Mouse (Mus musculus): ENCODE data around the gene Grem1.

Gene Grem1

DNA sequence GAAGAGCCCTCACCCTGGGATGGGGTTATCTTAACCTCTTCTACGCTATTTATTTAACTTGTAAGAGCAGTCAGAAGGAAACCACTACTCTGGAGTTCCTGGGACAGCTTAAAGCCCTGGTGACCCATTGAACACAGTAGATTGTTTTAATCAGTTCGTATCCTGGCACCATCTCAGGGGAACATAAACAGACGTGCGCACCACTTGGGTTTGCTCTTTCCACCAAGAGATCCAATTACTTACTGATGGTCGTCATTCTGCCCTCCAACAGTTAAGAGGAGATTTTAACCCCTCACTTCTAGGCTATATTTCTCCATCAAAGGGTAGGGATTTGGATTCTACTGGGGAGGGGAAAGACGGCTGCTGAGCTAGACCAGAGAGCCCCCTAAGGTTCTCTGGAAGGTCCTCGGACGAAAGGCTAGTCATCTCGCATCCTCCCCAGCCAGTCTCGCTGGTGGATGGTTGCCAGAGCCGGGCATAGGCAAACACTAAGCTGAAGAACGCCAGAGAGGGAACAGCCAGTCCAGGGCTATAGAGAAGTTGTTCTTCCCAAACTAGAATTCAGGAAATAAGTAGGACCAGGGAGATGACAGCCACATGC, 1.4 kb downstream of the Grem1 start:
- peak; percentile 52 for DNase-seq

DNA sequence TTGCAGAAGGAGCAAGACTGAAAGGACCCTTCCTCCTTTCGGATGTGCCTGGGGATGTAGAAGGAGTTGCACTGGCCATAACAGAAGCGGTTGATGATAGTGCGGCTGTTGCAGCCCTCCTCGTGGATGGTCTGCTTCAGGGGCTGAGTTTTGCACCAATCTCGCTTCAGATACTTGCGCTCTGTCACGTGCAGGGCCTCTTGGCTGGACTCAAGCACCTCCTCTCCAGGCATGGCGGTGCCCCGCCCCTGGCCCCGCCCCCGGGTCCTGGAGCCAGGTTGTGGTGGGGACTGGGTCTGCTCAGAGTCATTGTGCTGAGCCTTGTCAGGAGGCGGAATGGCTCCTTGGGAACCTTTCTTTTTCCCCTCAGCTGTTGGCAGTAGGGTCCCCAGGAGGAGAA, 8.7 kb downstream of the Grem1 start:
- DNase-seq = peak; percentile 85

DNA sequence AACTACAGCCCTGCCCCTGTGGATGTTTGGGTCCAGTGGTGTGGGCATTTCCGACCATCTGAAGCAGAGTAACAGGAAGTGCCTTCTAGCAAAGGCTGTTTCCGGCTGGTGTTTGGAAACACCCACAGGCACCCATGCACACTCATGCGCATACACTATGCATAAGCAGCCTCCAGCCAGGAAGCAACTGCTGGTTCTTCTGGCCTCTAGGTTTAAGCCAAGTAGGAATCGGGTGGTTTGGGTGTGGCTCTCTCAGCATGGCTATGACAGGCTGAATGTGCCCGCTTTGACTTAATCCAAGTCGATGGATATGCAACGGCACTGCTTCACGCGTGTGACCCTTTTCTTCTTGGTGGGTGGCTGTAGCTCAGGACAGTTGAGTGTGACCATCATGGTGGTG, 9.1 kb downstream of the Grem1 start:
- DNase-seq = peak; percentile 81

DNA sequence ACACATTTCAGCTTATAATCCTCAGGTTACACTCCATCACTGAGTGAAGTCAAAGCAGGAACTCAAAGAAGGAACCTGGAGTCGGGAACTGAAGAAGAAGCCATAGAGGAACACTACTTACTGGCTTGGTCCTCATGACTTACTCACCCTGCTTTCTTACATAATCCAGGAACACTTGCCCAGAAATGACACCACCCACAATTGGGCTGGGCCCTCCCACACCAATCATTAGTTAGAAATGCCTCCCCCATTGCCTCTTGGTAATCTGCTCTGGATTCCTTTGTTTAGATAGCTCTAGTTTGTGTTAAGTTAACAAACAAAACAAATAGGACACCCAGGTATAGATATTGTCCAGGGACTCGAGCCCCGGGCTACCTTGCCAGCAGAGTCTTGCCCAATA, 29.9 kb downstream of the Grem1 start:
- DNase-seq = no peak

DNA sequence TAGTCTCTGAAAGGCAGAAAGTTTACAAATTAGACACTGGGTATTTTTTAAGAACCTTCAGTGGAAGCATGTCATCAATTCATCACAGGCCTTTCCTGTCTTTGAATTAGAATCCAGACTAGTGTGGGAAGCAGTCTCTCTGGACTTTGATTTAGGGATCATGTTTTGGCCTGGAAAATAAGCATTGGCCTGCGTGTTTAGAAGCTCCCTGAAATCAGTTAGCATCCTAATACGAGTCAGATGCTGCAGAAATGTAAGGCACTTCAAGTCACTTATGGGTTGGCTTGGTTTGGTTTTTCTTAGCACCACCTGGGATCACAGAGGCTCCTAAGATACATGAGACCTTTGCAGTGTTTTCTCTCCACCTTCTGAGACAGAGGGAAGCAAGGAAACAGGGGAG, 43.6 kb downstream of the Grem1 start:
- no peak for DNase-seq

DNA sequence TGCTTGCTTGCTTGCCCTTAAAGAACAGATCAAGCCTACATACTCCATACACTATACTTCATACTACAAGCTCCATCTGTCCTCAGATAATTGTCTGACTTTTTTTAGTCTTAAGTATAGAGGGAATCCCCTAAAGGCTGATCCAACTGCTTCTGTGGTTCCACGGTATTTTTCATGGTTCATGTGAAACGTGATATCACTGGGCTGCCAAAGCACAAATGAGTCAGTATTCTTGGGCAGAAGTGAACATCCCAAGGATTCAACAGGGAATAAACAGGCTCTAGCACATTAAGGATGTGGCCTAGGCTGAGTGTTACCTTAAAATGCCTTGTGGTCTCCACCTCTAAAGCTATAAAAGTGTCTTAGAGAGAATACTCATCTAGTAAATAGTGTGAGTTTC, 45.0 kb downstream of the Grem1 start:
- peak; percentile 23 for DNase-seq

DNA sequence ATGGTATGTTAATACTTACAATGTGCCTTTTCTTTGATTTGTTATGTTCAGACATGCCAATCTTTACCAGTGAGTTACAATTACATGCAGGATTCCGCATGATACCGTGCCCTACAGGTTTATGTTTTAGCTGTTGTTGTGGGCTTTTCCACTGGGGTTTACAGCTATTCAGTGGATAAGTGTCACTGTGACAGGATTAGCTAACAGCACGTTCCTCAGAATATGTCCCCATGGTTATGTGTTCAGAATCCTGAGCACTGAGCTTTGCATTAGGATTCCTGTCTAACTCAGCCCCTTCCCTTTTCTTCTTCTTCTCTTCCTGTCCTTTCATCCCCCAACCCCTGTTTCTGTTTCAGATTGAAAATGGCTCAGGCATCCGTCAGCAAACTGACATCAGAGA, 50.9 kb downstream of the Grem1 start:
- DNase-seq = no peak

DNA sequence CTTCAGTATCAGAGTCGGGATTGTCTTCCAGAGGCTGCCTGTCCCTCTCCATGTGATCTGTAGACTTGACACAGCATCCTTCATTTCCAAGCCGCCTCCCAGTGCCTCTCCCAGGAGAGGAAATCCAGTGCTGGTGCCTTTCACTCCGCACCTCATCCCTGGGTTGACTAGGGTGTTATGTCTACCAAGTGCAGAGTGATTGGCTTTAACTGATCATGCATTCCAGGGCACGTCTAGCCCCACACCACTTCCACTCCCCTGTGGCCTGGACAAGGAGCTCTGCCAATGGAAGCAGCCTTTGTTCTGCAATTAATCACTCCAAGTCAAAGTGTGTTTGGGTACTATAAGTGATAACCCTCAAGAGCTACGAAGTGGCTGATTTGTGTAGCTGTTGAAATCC, 56.9 kb downstream of the Grem1 start:
- peak; percentile 84 for DNase-seq

DNA sequence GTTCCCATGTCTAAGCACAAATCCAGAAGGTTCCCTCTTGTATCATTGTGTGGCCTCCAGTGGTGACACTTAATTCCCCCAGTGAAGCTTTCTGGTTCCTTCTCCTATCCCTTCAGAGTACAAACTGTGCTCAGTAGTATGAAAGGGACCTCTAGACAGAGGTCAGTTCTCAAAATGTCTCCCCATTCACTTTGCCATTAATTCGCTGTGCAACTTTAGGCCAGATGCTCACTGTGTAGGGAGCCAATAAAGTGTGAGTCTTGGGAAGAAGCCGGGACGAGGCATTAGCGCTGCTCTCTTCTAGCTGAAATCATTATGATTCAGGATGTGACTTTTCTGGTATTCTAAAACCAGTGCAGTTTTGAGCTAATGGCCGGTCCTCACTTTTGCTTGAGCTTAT, 61.8 kb downstream of the Grem1 start:
- peak; percentile 30 for DNase-seq

DNA sequence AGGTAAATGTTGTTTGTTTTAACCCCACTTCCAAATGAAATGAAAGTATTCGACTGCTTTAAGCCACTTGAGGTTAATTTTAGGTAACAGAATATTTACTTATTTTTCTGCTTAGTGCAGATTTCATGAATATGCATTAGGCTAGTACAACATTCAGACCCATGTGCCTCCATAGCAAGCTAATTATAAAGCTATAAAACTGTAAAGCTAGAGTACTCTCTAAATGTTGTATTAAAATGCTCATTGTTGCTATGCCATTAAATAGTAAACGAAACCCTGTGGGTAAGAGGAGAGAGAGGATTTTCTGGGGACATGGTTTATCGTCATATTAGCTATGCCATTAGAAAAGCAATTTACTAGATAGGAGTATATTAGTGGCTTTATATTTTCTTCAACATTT, 62.2 kb downstream of the Grem1 start:
- no peak for DNase-seq

Data from heart, adult 11 months (tissue).